Mouse (Mus musculus) fibroblast of lung, adult 2 months (primary cell): ENCODE measurements around the gene Pcbd2.

ENCODE experiments used
- DNase-seq: peaks from one replicate; pipeline ENCODE4 v3.0.0-alpha.2; 2011; ENCODE audit warnings: low read depth

Pcbd2 gene

DNA sequence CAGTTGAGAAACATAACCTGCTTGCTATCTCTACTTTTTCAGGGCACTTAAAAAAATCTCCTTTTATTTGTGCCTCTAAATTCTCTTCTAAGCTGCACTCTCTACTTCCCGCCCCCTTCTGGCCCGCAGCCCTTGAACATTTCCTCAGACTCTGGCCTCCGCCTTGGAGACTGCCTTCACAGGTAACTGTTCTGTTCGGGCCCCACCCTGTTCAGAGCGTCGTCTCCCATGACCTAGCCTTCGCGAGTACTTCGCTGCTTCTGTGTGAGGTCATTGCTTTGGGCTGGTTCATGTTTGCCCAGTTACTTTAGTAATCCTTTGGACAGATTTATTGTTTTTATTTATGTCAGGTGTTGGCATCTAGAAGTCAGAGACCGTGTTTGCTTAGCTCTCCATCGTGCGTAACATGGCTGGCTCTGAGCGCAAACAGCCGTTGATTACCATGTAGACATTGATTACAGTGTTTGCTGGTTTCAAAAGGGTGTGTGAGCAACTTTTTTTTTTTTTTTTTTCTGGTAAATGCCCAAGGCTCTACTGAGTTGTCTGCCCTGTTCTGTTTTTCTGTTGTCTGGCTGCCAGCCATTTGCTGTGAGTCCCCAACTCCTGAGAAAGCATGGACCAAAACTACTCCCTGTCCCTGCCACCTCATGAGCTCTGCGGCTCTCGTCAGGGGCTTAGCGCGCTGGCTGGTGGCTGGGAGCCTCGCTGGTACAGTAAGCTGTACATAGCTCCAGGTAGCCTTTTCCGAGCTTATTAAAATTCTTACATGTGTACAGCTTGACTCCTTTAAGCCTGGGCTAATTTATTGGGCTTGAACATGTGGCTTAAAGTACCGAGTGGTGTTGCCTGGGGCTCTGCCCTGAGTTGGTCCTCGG lies 6.7 kb downstream of the Pcbd2 start:
- DNase-seq = no peak

DNA sequence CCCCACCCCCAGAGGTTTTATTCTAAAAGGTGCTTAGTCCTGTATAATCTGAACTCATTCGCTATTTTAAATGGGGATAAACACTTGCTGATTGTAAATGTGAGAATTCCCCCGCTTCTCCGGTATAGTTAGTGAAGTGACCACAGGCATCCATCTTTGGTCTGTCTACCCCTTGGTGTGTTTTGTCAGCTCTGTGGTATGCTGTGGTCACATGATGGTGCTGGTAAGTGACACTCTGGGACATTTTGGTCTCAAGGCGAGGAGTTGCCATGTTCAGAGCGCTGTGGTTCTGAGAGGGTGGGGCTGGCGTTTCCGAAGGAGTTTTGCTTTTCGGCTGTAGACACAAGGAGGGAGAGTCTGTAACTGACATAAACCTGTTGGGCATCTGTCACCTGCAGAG lies 10.7 kb downstream of the Pcbd2 start:
- DNase-seq = no peak

DNA sequence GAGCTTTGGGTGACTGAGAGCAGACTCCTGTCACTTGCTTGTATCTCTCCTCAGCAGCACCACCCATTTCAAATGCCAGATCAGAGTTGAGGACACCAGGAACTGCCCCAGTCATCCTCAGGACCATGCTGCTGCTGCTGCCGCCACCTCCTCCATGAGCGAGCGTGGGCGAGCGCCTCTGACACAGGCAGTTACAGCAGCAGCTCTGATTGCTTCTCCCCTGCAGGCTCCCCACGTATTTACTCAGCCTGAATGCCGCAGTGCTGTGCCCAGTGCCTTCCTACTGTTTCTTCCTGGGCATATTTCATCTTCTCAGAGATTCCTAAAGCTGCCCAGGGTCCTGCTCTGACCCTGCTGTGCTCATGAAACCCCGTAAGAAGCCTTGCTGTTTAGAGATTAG lies 15.1 kb downstream of the Pcbd2 start:
- no peak for DNase-seq

DNA sequence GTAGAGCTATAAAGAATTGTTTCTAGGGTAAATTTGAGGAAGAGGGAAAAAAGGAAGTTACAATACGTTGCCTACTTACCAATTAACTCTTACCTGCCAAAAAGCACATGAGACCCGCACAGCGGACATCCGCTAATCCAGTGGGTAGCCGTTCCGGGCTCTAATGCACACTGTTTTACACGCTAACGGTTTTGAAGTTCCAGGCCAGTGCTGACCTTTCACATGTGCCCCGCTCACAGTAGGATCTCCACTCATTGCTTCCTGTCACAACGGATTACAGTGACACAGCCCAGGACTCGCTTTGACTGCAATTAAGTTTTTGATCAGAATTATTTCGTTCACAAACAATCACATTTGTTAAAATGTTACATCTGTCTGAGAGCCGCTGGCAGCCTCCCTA lies 27.2 kb downstream of the Pcbd2 start:
- DNase-seq = no peak

DNA sequence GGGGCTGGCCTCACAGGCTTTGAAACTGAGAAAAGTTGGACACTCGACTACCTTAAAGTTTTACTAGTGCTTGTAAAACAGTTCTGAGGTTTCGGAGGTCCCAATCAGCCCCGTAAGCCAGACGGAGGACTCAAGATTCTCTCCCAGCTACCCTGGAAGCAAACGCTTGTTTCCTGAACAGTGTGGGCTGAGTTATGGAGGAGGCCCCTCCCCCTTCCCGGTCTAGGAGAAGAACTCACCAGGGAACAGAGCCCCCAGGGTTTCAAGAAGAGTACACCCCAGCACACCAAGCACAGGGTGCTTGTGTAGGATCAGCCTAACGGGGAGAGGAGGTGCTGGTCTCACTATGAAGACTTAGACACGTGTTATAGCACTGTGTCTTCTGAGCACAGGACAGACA lies 29.6 kb downstream of the Pcbd2 start:
- DNase-seq = peak; percentile 2

DNA sequence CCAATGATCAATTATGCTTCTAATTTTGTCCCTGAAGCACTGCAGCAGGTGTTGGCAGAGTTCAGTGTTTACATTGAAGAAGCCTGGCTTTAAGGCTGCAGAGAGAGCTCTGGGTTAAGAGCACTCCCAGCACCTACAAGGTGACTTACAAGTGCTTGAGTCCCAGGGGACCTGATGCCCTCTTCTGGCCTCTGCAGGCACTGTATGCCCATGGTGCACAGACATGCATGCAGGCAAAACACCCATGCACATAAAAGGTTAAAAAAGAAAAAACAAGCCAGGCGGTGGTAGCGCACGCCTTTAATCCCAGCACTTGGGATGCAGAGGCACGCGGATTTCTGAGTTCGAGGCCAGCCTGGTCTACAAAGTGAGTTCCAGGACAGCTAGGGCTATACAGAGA lies 30.5 kb downstream of the Pcbd2 start:
- no peak for DNase-seq

DNA sequence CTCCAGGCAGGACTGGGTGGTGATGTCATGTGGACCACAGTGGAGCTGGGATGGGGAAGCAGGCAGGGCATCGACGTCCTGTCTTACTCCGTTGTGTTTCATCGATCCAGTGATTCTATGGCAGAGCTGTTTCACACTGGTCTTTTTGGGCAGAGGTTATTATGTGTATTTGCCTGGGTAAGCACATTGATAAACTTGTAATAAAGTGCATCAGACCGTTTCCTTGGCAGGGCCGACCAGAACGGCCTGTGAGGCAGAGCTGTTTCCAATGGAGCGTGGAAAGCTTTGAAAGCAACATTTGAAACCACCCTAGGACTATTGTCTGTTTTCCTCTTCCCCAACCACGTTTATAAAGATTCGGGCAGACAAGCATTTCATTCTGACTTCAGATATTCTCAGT lies 33.4 kb downstream of the Pcbd2 start:
- no peak for DNase-seq

DNA sequence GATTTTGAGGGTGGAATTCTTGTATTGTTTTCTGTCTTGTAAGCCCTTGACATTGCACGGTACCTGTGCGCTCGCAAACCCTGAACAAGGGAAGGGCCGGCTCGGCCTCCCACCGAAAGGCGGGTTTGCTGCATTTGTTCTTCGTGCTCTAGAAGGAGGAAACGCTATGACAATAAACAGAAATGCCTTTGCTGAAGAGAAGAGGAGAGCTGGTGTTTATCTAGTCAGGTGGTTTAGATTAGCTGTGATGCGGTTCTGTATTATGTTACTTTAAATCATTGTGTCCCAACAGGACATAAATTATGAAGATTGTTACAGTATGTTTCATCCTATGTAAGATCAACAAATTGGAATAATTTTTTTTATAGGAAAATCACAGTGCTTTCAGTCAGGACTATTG lies 34.3 kb downstream of the Pcbd2 start:
- DNase-seq = no peak

DNA sequence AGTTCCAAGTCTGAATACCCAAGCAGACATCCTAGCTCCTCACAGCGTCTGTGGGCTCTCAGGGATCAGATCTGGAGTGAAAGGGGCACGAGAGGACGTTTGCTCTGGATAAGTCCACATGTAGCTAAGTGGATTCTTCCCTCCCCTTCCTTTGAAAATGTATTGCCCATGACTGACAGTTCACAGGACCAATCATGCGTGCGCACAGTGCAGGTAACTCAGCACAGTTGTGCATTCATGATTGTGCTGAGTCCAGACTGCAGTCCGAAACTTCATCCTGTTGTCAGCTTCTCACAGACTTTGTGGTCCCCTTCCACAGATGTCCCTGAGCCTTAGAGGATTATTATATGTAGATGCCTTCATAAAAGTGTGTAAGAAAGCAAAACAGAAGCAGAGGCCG lies 47.2 kb downstream of the Pcbd2 start:
- DNase-seq = no peak

DNA sequence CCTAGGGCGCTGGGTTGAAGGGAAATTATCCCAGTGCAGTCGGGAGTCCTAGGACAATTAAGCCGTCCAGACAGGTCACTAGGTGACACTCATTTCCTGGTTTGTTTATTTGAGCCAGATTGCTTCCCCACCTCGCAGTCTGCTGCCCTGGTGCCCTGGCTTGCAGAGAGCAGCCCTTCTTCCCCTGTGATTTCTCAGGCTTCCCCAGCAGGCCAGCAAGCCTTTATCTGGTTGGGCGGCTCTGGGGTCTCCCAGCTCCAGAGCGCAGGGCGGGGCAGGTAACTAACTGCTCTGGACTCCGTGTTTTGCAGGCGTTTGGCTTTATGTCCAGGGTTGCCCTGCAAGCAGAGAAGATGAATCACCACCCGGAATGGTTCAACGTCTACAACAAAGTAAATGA lies 47.9 kb downstream of the Pcbd2 start:
- peak; percentile 12 for DNase-seq

DNA sequence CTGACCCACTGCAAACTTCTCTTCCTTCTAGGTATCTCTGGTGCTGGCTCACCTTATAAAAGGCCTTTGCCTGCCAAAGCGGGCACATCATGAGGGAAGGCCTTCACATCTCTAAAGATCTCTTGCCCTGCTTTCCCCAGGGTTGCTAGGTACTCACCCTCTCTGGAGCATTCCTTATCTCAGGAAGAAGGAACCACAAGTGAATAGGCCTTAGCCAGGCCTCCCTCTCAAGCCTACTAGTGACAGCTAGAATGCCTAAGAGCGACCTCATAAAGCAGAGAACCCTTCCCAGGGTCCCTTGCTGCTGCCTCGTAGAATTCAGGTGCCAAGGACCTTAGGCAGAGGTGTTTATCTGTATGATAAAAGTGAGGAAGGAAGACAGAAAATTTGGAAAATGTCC lies 57.1 kb downstream of the Pcbd2 start, which contains the start of gene Catsper3:
Gene Catsper3 (plus strand): TSS at position 301 of the 400 bp plus-strand sequence.
- no peak for DNase-seq

DNA sequence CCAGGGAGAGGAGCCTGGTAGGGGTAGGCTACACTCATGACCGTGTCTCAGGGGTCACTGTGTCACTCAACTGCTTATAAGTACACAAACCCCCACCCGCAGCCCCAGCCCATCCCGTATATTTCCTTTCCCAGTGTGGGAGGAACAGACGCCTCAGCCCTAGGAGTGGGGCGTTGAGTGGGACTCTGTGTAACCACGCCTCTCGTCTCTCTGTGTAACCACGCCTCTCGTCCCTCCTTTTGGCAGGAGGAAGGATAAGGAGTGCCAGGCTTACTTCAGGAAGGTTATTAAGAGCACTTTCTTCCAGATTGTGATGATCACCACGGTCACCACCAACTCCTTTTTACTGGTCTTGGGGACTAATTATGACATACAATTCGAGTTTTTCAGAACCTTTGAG lies 59.0 kb downstream of the Pcbd2 start:
- DNase-seq = no peak

DNA sequence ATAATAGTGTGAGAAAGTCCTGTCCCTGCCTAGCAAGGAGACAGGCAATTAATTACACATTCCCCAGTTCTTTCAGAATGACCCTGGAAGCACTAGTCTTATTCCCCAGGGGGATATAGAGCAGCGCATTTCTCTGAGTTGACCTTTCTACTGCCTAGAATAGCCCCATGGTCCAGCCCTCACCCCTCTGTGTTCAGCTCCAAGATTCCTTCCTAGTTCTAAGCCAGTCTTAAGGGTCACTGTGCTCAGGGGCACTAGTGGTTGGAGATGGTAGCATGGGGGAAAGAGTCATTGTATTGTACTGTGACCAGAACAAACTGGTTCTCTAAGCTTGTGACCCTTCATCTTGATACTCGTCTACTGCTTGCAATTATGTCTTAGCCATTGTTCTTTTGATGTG lies 74.1 kb downstream of the Pcbd2 start:
- no peak for DNase-seq

DNA sequence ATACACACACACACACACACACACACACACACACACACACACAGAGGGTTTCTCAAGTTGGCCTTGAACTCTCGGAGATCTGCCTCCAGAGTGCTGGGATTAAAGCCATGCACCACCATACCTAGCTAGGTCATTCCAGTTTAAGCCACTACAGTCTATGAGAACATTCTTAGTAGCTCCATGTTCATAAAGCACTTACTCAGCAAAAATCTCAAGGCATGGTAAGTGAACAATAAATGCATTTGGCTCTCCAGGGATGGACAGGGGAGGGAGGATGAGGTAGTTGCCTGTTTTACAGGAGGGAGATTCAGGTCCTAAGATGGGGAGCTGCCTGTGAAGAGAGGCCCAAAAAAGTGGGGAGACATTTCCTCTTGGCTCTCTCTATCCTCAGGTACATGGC lies 76.8 kb downstream of the Pcbd2 start:
- DNase-seq = no peak

DNA sequence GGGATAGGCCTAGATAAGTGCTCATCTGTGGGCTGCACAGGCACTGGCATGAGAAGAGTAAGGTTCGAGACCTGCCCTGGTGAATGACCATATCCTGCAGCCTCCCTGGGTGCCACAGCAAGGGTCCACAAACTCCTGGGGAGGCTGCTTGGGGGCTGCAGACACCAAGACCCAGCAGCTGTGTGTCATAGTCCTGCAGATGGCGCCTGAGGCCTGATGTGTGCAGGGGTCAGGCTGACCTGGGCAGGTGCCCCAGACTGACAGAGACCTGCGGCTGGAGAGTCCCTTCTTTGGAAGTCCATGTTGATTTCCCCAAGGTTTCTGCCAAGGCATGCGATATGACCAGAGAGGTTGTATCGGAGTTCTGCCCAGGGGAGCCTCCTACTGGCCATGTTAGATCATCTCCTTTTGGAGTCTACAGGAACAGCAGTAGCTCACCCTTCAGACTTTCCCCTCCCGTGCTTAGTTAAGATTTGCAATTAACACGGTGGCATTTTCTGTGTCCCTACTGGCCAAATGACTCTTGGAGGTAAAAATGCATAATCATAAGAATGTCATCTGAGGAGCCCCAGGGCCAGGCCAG lies 82.0 kb downstream of the Pcbd2 start:
- DNase-seq = no peak

DNA sequence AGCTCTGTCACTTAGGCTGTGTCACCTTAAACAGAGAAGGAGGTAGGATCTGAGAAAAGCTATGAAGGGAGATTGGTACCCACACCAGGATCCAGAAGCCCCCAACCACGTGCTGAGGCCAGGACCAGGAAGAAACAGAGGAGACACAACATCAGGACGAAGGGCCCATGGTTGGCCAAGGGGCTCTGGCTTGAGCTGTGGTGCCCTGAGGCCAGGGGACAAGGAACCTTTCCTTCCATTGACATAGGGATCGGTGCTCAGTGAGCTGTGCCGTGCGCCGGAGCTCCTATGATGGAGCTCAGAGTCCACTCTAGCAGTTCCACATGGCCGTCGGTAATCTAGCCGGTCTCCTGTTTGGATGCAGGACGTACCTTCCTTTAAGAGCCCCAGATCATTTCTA lies 82.5 kb downstream of the Pcbd2 start:
- DNase-seq = no peak

DNA sequence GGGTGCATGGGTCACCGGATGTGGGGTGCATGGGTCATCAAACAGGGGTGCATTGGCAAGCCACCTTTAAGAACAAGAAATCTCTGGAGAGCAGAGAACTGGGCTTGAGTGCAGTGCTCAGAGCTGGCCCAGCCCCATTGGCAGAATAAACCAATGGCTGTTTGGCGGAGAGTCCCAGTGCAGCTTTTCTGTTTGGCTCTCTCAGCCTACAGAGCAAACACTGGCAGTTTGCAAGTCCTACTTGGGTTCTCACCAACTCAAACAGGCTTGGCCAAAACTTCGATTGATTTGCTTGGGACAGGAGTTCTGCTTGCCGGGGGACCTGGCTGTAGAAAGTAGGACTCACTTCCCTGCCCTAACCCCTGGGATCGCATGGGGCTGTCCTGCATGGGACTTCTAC lies 83.8 kb downstream of the Pcbd2 start:
- no peak for DNase-seq

DNA sequence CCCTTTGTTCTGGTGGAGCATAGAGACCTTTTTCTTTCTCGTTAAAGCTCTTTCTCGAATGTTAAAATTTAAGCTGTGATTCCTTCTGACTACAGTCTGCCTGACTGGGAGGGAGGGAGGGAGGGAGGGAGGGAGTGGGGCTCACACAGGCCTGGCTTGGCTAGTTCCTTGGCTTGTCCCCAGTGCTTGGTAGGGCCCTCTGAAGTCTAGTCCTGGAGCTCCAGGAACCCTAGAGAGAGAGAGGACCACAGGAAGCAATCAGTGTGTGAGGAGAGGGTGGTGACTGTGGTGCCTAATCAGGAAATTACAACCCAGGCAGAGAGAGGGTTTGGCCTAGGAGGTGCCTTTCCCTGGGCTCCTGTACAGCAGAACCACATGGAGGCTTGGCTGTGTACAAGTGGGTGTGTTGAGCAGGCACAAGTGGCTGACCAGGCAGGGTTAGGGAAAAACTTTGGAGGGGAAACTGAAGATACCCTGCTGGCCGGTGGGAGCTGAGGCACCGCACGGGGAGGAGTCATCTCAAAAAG lies 86.4 kb downstream of the Pcbd2 start:
- DNase-seq = no peak

DNA sequence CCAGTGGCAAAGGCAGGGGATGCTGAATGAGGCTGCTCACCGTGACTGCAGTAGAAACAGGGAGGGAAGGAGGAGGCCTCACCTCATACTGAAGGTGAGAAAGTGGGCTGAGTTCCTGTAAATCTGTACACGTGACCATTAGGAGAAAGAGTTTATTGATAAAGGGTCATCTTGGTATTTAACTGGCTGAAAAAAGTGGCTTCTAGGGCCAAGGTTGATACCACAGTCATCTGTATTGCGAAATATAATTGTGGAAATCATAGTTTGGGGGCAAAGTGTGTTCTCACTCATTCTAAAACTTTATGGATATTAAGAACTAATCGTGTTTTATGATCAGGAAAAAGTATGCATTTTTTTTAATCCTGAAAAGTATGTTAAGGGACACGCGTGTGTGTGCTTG lies 87.7 kb downstream of the Pcbd2 start:
- DNase-seq = no peak

DNA sequence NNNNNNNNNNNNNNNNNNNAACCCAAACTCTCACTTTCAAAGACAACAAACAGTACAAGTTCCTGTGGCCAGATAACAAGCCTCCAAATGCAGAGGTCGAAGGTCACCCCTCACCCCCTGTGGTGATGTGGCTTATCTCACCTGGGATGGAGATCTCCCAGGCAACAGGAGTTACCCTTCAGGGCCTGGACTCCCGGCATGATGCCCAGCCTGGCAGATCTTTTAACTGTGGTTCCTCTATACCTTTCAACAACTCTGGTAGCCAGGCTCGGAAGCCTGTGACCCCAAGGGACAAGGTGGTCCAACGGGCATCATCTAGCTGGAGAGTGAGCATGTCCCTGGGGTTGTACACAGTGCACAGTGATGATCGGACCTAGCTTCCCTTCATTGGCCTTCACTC lies 95.3 kb downstream of the Pcbd2 start:
- DNase-seq = no peak

DNA sequence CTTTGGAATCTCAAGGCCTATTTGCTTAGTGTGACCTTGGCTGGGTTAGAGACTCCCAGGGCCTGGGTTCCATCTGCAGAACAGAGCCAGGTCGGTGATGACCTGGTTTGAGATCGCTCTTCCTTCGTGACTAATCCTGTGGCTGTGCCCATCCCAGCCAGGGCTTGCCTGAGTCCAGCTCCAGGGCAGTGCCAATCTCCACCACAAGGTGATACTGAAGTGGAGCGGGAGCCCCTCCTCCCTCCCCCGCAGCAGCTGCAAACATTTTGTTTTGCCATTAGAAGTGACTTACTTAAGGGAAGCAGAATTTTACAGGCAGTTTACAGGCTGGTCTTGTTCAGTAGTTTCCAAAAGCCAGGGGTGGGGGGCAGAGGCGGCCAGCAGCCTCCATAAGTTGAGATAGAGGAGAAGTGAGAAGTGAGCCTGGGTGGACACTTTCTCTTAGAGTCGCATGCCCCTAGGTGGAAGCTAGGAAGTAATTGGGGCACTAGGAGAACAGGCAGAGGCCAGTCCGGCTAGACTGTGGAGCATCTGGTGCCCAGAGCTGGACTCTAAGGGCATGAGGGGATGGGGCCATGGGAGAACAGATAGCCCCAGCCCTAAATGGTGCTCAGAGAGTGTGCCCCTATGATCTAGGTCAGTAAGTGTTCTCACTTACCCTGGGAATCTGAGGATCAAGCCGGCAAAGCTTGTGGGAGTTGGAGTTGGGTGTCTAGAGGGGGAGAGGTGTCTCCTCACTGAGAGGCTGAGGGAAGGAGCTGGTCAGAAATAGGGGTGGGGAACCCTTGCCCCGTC lies 97.2 kb downstream of the Pcbd2 start:
- no peak for DNase-seq

DNA sequence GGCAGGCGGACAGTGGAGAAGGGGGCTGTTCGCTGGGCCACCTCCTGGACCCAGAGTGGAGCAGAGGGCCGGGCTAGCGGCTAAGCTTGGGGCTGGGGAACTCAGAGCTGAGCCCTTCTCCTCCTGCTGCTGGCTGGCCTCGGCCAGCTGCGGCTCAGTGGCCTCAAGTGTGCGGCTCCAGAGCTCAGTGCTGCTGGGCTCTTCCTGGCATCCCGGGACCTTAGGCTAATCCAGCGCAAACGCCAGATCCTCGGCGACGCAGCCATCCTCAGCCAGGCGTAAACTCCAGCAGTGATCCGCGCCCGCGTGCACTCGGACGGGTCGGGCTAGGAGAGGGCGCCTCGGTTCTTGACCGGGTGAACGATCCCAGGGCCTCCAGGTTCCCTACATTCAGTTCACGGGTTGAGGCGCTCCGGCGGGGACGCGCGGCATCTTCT lies 98.1 kb downstream of the Pcbd2 start:
- no peak for DNase-seq
